Mouse (Mus musculus): ENCODE measurements around the gene Slc1a5. TPM values are rescaled to one million over a fixed set of nuclear protein-coding genes. Genes with fewer than 3 reads are reported as not detected.
A peak's percentile ranks its signal among the peaks of the same experiment; 100 is the strongest.

Gene Slc1a5
- polyA plus RNA-seq, 1 experiment from 2014 or later = 43.7 TPM

DNA sequence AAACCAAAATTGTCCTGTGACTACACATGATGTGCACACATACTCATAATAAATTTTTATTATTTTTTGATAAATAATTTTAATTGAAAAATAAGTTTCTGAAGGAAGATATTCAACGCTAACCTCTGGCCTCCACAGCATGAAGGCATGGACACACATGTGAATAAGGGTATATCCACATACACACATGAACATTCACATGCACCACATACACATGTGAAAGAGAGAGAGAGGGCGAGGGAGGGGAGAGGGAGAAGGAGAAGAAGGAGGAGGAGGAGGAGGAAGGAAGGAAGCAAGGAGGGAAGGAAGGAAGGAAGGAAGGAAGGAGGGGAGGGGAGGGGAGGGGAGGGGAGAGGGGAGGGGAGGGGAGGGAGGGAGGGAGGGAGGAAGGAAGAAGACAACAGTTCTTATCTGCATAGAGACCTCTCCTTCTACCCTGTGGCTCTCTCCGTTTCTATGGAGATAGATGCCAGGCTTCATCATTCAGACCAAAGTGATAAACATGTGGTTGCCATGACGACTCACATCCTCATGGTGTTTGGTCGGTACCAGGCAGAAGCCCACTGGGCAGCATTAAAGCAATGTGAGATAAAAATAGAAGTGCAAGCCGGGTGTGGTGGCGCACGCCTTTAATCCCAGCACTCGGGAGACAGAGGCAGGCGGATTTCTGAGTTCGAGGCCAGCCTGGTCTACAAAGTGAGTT, 22.1 kb upstream of the Slc1a5 start:
- Histone ChIP-seq H3K27me3 (no peaks in the 10 kb centered on the region), H3K9me3 (no peaks in the 10 kb centered on the region), H3K9ac (replicated peaks) (no peak overlapping the region), H3K4me2 (no peak overlapping the region), H3K27ac (no peak overlapping the region), H3K4me3 (replicated peaks) (no peak overlapping the region), H3K36me3 (no peaks in the 10 kb centered on the region), H3K4me1 (replicated peaks) (peaks cover 19% of the 10 kb centered on the region)
- ATAC-seq (ENCODE audit: insufficient number of reproducible peaks, insufficient read depth, low FRiP score, low TSS enrichment, low read depth) = no peak
- 78% methylated on average over 10 of the region's 11 CpGs for WGBS

DNA sequence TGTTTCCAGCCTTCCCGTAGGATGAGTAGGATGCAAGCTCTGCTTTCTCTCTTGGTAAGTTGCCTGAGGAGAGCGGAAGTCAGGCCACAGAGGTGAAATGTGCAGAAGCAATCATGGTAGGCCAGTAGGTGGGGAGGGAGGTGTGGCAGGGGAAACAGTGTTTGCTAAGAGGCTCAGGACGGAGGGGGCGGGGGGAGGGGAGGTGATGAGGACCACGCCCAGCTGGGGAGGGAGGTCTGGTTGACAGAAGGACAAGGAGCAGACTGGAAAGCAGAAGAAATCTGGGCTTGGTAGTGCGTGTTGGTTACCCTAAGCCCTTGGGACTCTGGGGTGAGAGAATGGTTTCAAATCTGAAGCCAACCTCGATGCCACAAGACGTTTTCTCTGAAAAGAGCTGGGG, 20.8 kb upstream of the Slc1a5 start:
- Histone ChIP-seq H3K9me3 (no peaks in the 10 kb centered on the region), H3K36me3 (no peaks in the 10 kb centered on the region), H3K27ac (0 out of 2 replicates have a peak overlapping the region, but pooled peaks have one; percentile 12), H3K9ac (replicated peaks) (no peak overlapping the region), H3K27me3 (no peaks in the 10 kb centered on the region), H3K4me2 (no peak overlapping the region; the same call in 1 of the 2 replicates), H3K4me1 (replicated peaks) (peaks cover 19% of the 10 kb centered on the region), H3K4me3 (replicated peaks) (no peak overlapping the region)
- 12% methylated on average over 8 of the region's 8 CpGs for WGBS
- no peak for ATAC-seq (ENCODE audit: insufficient number of reproducible peaks, insufficient read depth, low FRiP score, low TSS enrichment, low read depth)

DNA sequence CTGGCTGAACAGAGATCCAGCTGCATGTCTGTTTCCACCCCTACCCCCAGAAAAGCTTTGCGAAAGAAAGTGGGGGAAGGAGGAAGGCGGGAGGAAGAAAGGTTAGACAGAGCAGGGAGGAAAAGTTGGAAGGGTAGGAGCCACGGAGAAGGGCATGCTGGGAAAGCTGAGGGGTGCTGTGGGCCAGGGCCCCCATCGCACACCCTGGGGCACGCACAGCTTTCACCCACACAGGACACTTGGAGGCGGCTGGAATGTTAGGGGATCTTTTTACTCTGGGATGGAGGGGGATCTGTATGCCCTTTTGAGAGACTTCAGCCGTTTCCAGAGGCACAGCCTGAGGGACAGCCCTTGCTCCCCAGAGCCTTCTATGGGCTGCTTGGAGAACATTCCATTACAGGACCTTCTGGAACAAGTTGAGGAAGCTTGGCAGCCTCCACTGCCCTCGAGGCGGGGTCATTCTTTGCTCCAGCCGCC, 20.1 kb upstream of the Slc1a5 start:
- no peak overlapping the region for H3K9ac ChIP-seq (replicated peaks)

DNA sequence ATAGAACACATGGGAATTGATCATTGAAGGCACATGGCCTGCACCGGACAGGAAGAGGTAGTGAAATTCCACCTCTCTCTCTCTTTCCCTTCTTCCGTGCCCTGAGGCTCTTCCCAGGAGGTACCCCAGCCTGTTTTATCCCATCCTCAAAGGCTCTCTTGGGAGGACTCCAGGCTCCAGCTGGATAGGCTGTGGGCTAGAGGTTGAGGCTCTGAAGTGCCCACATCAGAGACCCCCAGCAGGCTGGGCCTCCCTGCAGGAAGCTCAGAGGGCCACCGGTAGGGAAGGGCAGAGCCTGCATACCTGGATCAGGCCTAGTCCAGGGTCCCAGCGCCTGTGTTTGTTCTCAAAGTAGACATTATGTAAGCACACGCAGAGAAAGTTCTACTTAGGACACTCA, 19.5 kb upstream of the Slc1a5 start:
- peaks cover 26% of the 10 kb centered on the region for H3K4me1 ChIP-seq (replicated peaks)
- peak overlapping the region; percentile 86 for H3K27ac ChIP-seq
- H3K9me3 ChIP-seq = no peaks in the 10 kb centered on the region
- peak overlapping the region; percentile 21; the same call in 1 of the 2 replicates for H3K4me2 ChIP-seq
- ATAC-seq (ENCODE audit: insufficient number of reproducible peaks, insufficient read depth, low FRiP score, low TSS enrichment, low read depth) = no peak; the same call in 1 of the 2 replicates
- no peaks in the 10 kb centered on the region for H3K36me3 ChIP-seq
- 24% methylated on average over 5 of the region's 5 CpGs for WGBS
- H3K4me3 ChIP-seq (replicated peaks) = no peak overlapping the region
- H3K9ac ChIP-seq (replicated peaks) = no peak overlapping the region
- H3K27me3 ChIP-seq = no peaks in the 10 kb centered on the region

More for the DNA sequence above, 20.1 kb upstream of the Slc1a5 start:
- H3K36me3 ChIP-seq = no peaks in the 10 kb centered on the region
- H3K27ac ChIP-seq = peak overlapping the region; percentile 86
- no peaks in the 10 kb centered on the region for H3K27me3 ChIP-seq
- H3K4me2 ChIP-seq = peak overlapping the region; percentile 21; the same call in 1 of the 2 replicates
- H3K9me3 ChIP-seq = no peaks in the 10 kb centered on the region
- H3K4me1 ChIP-seq (replicated peaks) = peaks cover 20% of the 10 kb centered on the region
- ATAC-seq (ENCODE audit: insufficient number of reproducible peaks, insufficient read depth, low FRiP score, low TSS enrichment, low read depth) = 0 out of 2 replicates have a peak, but pooled peaks have one; percentile 27
- H3K4me3 ChIP-seq (replicated peaks) = no peak overlapping the region
- WGBS = 41% methylated on average over 10 of the region's 10 CpGs

DNA sequence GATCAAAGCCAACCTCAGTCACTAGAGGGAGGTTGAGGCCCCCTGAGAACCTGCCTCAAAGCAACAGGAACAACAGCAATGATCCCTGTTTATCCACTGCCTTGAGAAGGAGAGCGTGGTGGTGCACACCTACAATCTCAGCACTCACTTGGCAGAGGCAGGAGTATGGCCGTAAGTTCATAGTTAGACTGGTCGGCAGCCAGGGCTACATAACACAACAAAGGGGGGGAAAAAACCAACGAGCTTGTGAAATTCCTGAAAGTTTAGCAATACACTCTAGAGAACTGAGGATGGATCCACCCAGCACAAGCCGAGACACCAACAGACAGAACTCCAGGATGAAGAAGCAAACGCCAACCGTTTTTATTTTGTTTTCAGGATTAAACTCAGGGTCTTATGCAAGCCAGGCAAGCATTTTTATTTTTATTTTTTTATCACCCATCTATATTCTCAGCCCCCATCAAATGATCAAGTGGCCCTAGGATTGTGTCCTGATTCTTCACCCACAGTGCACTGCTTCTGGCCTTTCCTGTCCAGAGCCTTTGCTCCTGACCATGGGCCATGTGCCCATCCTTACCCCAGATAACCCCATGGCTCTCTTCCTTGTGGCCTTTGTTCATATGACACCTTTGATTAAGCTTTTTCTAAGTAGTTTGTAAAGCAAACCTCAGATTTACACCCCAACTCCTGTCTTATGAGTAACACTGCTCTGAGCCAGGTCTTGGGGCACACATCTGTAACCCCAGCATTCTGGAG, 17.5 kb upstream of the Slc1a5 start:
- 86% methylated on average over 7 of the region's 7 CpGs for WGBS
- H3K4me2 ChIP-seq = no peak overlapping the region
- H3K4me3 ChIP-seq (replicated peaks) = no peak overlapping the region

DNA sequence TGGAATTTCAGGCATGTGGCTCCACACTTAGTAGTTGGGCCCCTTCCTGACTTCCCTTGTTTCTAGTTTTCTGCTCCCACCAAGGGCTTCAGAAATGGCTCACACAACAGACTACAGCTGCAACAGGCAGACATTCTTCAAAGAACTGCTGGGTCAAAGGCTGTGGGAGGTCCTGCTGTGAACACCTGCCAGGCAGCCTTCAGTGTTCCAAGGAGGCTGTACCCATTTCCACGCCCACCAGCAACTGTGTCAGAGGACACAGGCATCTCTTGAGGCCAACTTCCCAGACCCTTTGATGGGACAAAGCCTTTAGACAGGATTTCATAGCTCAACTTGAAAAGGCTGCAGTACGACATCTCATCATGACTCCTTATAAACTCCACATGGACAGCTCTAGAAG, 14.7 kb upstream of the Slc1a5 start:
- H3K36me3 ChIP-seq = no peaks in the 10 kb centered on the region
- WGBS = 32% methylated on average over 2 of the region's 2 CpGs
- H3K4me1 ChIP-seq (replicated peaks) = peaks cover 15% of the 10 kb centered on the region
- H3K4me3 ChIP-seq (replicated peaks) = no peak overlapping the region
- no peak overlapping the region for H3K9ac ChIP-seq (replicated peaks)
- no peak for ATAC-seq (ENCODE audit: insufficient number of reproducible peaks, insufficient read depth, low FRiP score, low TSS enrichment, low read depth)
- peak overlapping the region; percentile 53; the same call in 1 of the 2 replicates for H3K27ac ChIP-seq
- no peaks in the 10 kb centered on the region for H3K27me3 ChIP-seq
- no peak overlapping the region for H3K4me2 ChIP-seq
- 0 out of 2 replicates have a peak, but pooled peaks cover 3% of the 10 kb centered on the region for H3K9me3 ChIP-seq

More for the DNA sequence above, 17.5 kb upstream of the Slc1a5 start:
- ATAC-seq (ENCODE audit: insufficient number of reproducible peaks, insufficient read depth, low FRiP score, low TSS enrichment, low read depth) = no peak
- H3K9me3 ChIP-seq = no peaks in the 10 kb centered on the region
- no peak overlapping the region for H3K9ac ChIP-seq (replicated peaks)
- no peaks in the 10 kb centered on the region for H3K27me3 ChIP-seq
- H3K36me3 ChIP-seq = no peaks in the 10 kb centered on the region
- H3K27ac ChIP-seq = no peak overlapping the region
- peaks cover 30% of the 10 kb centered on the region for H3K4me1 ChIP-seq (replicated peaks)

DNA sequence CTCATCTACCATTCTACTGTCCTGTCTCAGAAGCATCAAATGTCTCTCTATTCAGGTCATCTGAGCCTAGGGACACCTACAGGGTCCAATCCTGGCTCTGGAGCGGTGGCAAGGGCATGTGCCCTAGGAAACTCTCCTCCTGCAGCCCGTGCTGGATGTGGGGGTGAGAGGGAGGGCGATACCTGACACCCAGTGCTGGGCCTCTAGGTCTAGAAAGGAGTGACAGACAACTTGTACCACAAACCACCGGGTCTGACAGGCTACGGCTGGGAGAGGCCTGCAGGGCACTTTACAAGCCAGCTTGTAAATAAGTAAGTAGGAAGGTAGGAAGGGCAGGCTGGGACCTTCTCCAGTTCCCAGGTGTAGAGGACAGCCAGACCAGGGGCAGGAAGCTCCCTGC, 5.3 kb upstream of the Slc1a5 start:
- H3K4me2 ChIP-seq = no peak overlapping the region
- 0 out of 2 replicates have a peak overlapping the region, but pooled peaks have one; percentile 12 for H3K9ac ChIP-seq (replicated peaks)
- ATAC-seq (ENCODE audit: insufficient number of reproducible peaks, insufficient read depth, low FRiP score, low TSS enrichment, low read depth) = no peak
- H3K36me3 ChIP-seq = no peaks in the 10 kb centered on the region
- H3K9me3 ChIP-seq = 0 out of 2 replicates have a peak, but pooled peaks cover 11% of the 10 kb centered on the region
- peaks cover 4% of the 10 kb centered on the region; the same call in 1 of the 2 replicates for H3K4me1 ChIP-seq (replicated peaks)
- no peak overlapping the region for H3K4me3 ChIP-seq (replicated peaks)
- H3K27ac ChIP-seq = no peak overlapping the region
- no peaks in the 10 kb centered on the region for H3K27me3 ChIP-seq
- 25% methylated on average over 5 of the region's 5 CpGs for WGBS

DNA sequence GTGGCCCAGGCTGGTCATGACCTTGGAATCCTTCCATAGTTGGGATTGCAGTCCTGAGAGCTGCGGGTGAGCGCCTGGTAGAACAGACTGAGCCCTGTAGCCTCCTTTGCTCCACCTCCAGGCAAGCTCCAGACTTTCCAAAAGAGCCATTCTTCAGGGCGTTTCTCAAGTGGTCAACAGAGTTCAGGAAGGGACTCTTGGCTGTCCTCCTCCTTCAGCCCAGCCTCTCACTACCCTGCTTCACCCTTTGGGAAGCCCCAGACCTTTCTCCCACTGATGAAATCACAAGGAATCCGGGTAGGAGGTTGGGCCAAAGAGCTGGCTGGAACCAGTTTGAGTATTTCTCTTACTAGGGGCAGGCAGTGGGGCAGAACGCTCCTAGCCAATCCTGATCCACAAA, 1.1 kb upstream of the Slc1a5 start:
- H3K27ac ChIP-seq = no peak overlapping the region
- 79% methylated on average over 5 of the region's 5 CpGs for WGBS
- no peak overlapping the region for H3K4me2 ChIP-seq
- H3K9me3 ChIP-seq = no peaks in the 10 kb centered on the region
- ATAC-seq (ENCODE audit: insufficient number of reproducible peaks, insufficient read depth, low FRiP score, low TSS enrichment, low read depth) = no peak
- no peak overlapping the region for H3K9ac ChIP-seq (replicated peaks)
- no peaks in the 10 kb centered on the region for H3K27me3 ChIP-seq
- H3K4me1 ChIP-seq (replicated peaks) = peaks cover 32% of the 10 kb centered on the region
- H3K36me3 ChIP-seq = no peaks in the 10 kb centered on the region
- H3K4me3 ChIP-seq (replicated peaks) = no peak overlapping the region

DNA sequence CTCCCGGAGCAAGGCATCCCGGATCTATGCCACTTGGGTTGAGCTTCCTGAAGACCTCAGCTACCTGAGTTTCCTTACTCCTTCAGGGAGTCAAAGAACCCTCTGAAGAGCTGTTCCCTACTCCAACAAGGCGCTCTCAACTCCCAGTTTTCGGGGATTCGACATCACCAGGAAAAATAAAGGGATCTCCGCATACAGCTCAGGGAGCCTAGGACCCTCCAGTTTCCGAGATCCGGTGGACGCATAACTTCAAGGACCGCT, 345 bp downstream of the Slc1a5 start:
- 0% methylated on average over 10 of the region's 10 CpGs for WGBS
- Histone ChIP-seq H3K4me3 (replicated peaks) (peak overlapping the region; percentile 80), H3K4me2 (peak overlapping the region; percentile 100), H3K27ac (peak overlapping the region; percentile 66), H3K9ac (replicated peaks) (peak overlapping the region; percentile 81), H3K36me3 (peaks cover 5% of the 10 kb centered on the region; the same call in 1 of the 2 replicates), H3K27me3 (no peaks in the 10 kb centered on the region), H3K9me3 (no peaks in the 10 kb centered on the region), H3K4me1 (replicated peaks) (peaks cover 34% of the 10 kb centered on the region)
- no peak for ATAC-seq (ENCODE audit: insufficient number of reproducible peaks, insufficient read depth, low FRiP score, low TSS enrichment, low read depth)

DNA sequence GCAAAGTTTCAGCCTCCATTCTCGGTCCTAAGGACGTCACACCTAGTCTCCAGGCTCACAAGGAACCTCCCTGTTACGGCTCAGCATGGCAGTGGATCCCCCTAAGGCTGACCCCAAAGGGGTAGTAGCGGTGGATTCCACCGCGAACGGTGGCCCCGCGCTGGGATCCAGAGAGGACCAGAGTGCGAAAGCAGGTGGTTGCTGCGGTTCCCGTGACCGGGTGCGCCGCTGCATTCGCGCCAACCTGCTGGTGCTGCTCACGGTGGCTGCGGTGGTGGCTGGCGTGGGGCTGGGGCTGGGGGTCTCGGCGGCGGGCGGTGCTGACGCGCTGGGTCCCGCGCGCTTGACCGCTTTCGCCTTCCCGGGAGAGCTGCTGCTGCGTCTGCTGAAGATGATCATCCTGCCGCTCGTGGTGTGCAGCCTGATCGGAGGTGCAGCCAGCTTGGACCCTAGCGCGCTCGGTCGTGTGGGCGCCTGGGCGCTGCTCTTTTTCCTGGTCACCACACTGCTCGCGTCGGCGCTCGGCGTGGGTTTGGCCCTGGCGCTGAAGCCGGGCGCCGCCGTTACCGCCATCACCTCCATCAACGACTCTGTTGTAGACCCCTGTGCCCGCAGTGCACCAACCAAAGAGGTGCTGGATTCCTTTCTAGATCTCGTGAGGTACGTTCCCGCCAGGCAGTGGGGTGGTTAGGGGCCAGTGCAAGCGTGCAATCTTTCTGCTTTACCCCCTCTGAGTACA, 845 bp downstream of the Slc1a5 start:
- under 1% methylated on average over 60 of the region's 60 CpGs for WGBS
- no peaks in the 10 kb centered on the region for H3K9me3 ChIP-seq
- H3K27me3 ChIP-seq = no peaks in the 10 kb centered on the region
- peak; percentile 15; the same call in 1 of the 2 replicates for ATAC-seq (ENCODE audit: insufficient number of reproducible peaks, insufficient read depth, low FRiP score, low TSS enrichment, low read depth)
- H3K36me3 ChIP-seq = peaks cover 9% of the 10 kb centered on the region
- peaks cover 34% of the 10 kb centered on the region for H3K4me1 ChIP-seq (replicated peaks)
- H3K9ac ChIP-seq (replicated peaks) = peak overlapping the region; percentile 81
- H3K27ac ChIP-seq = peak overlapping the region; percentile 66
- H3K4me2 ChIP-seq = peak overlapping the region; percentile 100
- peak overlapping the region; percentile 80 for H3K4me3 ChIP-seq (replicated peaks)

Data from limb, embryonic 12.5 days (tissue).